Mouse (Mus musculus): Measurements from ENCODE around the gene Atoh7.
A peak's percentile ranks its signal among the peaks of the same experiment; 100 is the strongest.
"Not testable (repeated sequence)": the region's sequence is repeated elsewhere in the genome, so short reads cannot be mapped to it uniquely, and the experiment has no call there.

The Atoh7 gene

GRCm38 (mm10) chr10:63099521-63099920 lies at the start of gene Atoh7:
Atoh7 (plus strand) TSS chr10:63099651.
- no peak for DNase-seq (ENCODE audit: low read depth, low spot score)

GRCm38 (mm10) chr10:63051267-63051666 lies 48.2 kb upstream of the Atoh7 start:
- DNase-seq (ENCODE audit: low read depth, low spot score), result no peak

GRCm38 (mm10) chr10:63052011-63052410 lies 47.4 kb upstream of the Atoh7 start:
- DNase-seq (ENCODE audit: low read depth, low spot score), result no peak

- DNase-seq (ENCODE audit: low read depth, low spot score), result no peak
These were observed 46.4 kb upstream of the Atoh7 start for GRCm38 (mm10) chr10:63053007-63053406.

- DNase-seq (ENCODE audit: low read depth, low spot score), result not testable (repeated sequence)
These were observed 45.4 kb upstream of the Atoh7 start for GRCm38 (mm10) chr10:63054071-63054470.

- peak; percentile 28 for DNase-seq (ENCODE audit: low read depth, low spot score)
These were observed 44.9 kb upstream of the Atoh7 start for GRCm38 (mm10) chr10:63054586-63054985.

GRCm38 (mm10) chr10:63056966-63057750 lies 42.3 kb upstream of the Atoh7 start:
- no peak for DNase-seq (ENCODE audit: low read depth, low spot score)

GRCm38 (mm10) chr10:63059862-63060261 lies 39.6 kb upstream of the Atoh7 start, which contains the start of gene Pbld1:
Pbld1 (plus strand) TSS chr10:63060162.
- no peak for DNase-seq (ENCODE audit: low read depth, low spot score)

- no peak for DNase-seq (ENCODE audit: low read depth, low spot score)
These were observed 39.0 kb upstream of the Atoh7 start for GRCm38 (mm10) chr10:63060406-63060805.

GRCm38 (mm10) chr10:63061266-63061665 lies 38.2 kb upstream of the Atoh7 start:
- no peak for DNase-seq (ENCODE audit: low read depth, low spot score)

GRCm38 (mm10) chr10:63062696-63063095 lies 36.8 kb upstream of the Atoh7 start:
- DNase-seq (ENCODE audit: low read depth, low spot score), result no peak

- no peak for DNase-seq (ENCODE audit: low read depth, low spot score)
These were observed 36.1 kb upstream of the Atoh7 start for GRCm38 (mm10) chr10:63063365-63063764.

GRCm38 (mm10) chr10:63064516-63064915 lies 34.9 kb upstream of the Atoh7 start:
- DNase-seq (ENCODE audit: low read depth, low spot score), result no peak

- no peak for DNase-seq (ENCODE audit: low read depth, low spot score)
These were observed 33.9 kb upstream of the Atoh7 start for GRCm38 (mm10) chr10:63065561-63065960.

GRCm38 (mm10) chr10:63065988-63066387 lies 33.5 kb upstream of the Atoh7 start:
- DNase-seq (ENCODE audit: low read depth, low spot score), result peak; percentile 77

GRCm38 (mm10) chr10:63086304-63086703 lies 13.1 kb upstream of the Atoh7 start:
- DNase-seq (ENCODE audit: low read depth, low spot score), result no peak

- no peak for DNase-seq (ENCODE audit: low read depth, low spot score)
These were observed 10.2 kb upstream of the Atoh7 start for GRCm38 (mm10) chr10:63089103-63089757.

- DNase-seq (ENCODE audit: low read depth, low spot score), result no peak
These were observed 9.5 kb upstream of the Atoh7 start for GRCm38 (mm10) chr10:63089758-63090571.

GRCm38 (mm10) chr10:63091915-63092314 lies 7.5 kb upstream of the Atoh7 start:
- DNase-seq (ENCODE audit: low read depth, low spot score), result no peak

GRCm38 (mm10) chr10:63092616-63093550 lies 6.6 kb upstream of the Atoh7 start:
- no peak for DNase-seq (ENCODE audit: low read depth, low spot score)

- DNase-seq (ENCODE audit: low read depth, low spot score), result no peak
These were observed 2.7 kb upstream of the Atoh7 start for GRCm38 (mm10) chr10:63096757-63097156.
